Mouse (Mus musculus): Measurements from ENCODE around the gene Lhcgr.
A peak's percentile ranks its signal among the peaks of the same experiment; 100 is the strongest.

Gene Lhcgr

DNA sequence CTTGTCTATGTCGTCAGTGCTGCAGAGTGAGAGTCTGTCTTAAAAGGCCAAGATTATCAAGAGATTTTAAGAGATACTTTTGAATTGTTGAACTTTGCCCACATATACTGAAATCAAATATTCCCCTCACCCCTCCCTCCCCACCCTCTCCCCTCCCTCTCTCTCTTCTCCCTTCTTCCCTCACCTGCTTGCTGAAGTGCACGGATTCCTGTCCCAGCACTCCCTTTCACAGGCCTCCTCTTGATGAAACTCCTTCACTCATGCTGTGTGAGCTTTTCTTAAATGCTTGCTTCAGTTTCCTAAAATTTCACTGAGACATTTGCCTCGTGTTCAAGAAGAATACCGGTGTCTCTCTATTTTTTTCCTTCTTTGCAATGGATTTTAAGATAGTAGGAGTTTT, 88.7 kb downstream of the Lhcgr start:
- DNase-seq = no peak

GRCm38 (mm10) chr17:88702345-88702744, 89.4 kb downstream of the Lhcgr start:
- DNase-seq = no peak

GRCm38 (mm10) chr17:88700901-88701300, 90.9 kb downstream of the Lhcgr start:
- no peak for DNase-seq

DNA sequence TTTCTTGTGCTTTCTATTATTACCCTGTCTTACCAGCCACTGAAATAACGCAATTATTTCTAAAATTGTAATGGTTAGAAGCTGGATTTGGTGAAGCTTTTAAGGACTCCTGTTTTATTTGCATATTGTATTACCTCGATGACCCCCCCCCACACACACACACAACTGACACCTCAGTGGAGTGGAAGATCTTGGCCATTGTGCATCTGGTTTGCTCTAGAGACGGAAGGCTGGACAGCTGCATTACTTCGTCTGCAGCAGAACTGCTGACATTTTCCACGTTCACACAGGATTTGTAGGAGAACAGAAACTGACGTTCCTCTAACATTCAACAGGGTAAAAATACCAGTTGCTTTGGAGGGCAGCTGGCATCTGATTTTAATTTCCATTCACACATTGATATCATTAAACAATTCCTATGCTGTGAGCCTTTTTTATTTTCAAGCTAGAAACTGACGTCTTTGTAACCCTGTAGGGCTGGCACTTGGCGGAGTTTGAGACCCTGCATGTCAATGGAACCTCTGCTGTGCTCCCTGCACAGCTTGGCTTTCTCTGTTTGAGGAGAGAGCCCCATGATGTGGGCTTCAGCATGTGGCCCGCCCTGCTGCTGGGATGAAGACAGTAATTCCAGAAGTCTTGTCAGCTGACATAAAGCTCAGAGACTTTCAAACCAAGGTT, 95.0 kb downstream of the Lhcgr start:
- DNase-seq = no peak

DNA sequence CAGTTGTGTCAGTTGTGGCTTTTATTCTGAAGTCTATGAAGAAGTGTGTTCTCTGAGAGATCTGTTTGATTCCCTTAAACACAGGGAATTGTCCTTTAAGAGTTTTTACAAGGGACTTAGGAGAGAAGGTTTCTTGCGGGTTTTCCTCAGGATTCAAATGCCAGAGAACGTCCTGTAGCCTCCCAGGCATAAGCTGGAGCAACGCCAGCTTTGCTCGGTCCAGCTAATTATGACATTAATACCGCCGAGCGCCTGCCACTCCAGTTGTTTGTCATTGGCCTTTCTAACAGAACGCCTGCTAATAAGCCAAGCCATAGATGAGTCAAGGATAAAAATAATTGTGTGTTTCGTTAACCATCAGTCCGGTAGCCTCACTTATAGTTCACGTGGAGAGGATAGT, 103.6 kb downstream of the Lhcgr start:
- DNase-seq = no peak

DNA sequence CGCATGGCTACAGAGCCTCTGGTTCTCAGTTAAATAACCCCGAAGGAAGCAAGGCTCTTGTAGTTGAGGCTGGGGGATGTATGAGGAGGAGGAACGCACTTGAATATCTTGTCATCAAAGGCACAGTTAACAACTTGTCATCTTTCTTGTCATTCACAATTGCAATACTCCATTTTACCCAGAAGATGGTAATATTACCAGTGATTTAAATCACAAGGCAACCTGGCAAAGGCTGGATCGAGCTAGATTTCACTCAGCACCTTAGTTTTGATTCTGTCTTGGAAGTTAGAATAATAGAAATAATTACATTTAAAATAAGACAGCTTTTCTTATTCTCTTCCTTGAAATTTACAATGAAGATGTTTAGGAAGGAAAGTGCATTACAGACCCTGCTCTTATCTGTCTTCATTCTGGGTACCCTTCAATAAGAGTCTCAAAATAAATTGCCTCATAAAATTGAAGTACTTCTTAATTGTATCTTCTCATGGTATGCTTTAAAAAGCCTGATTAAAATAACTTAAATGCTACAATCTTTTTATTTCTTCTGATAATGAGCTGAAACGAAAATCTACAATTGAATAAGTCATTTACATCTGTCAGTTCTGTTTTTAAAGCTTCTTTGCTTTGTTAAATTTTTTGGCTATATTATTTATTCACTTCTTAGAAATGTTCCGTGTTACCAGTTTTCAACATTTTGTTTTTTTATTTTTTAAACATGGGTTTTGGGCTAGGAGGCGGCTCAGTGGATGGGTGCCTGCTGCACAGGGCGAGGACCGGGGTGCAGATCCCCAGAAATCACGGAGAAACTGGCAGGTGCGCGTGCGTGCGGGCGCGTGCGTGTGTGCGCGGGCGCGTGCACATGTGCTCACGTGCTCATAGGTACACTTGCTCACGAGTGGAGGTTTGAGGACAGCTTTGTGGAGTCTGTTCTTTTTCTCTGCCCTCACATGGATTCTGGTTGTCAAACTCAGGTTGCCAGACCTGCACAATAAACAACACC, 116.2 kb downstream of the Lhcgr start:
- DNase-seq = no peak

DNA sequence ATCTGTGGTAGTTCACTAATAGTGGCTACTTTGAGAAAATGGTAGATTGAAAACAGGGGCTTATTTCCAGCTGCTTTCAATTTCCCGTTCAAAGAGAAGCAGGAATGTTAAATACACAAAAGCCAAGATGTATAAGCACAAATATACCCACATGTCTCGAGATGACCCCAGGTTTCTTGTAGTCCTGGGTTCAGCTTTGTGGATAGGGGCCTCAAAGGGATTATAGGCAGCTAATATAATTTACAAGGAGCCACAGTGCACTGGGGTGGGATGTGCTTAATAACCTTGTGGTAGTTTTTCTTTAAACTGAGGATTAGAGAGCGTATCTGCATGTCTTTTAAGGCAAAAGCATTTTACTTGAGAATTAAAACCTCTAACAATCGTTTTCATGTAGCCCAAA, 121.0 kb downstream of the Lhcgr start:
- no peak for DNase-seq

- DNase-seq = no peak
Observed at GRCm38 (mm10) chr17:88669921-88670320, 121.9 kb downstream of the Lhcgr start.

DNA sequence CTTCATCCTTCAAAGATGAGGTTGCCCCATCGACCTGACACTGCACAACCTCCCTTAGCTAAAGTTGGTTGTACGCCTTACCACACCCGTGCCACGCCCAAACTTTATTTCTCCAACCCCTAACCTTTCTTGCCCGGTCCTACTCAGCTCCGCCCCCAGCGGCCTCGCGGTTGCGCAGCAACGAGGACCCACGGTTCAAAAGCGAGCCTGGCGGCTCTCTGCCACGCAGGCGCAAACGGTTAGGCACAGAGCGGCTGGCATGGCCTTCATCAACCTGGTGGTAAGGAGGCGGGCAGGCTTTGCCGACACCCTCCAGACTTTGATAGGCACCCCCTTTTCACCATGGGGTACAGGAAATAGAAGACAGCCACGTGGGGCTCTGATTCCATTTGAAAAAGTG, 123.3 kb downstream of the Lhcgr start, which contains the start of gene Gtf2a1l:
Gtf2a1l (plus strand) TSS at position 209 of the 400 bp plus-strand sequence.
- peak; percentile 48 for DNase-seq
